Mouse (Mus musculus) heart, postnatal 0 days (tissue): ENCODE results near the gene Cox18. TPM values are rescaled to one million over a fixed set of nuclear protein-coding genes. Genes with fewer than 3 reads are reported as not detected.
A peak's percentile ranks its signal among the peaks of the same experiment; 100 is the strongest.

ENCODE experiments used
- ATAC-seq: fragments of 200-750 bp; cut with Nextera tagmentation; 2 replicates; pipeline ENCODE4 v1.8.0; 2017; ENCODE audit warnings: low read depth, moderate number of reproducible peaks, moderate library complexity; ENCODE audit not compliant: insufficient read depth
- DNase-seq: peaks from one replicate; pipeline ENCODE4 v3.0.0-alpha.2; 2016; ENCODE audit warnings: low spot score
- H3K27ac ChIP-seq: fragments of 300-500 bp; sonication (generic); 2 replicates; pipeline ENCODE4 v1.5.1; 2014; ENCODE audit warnings: low read depth, mild to moderate bottlenecking
- H3K27me3 ChIP-seq: fragments of 300-500 bp; sonication (generic); 2 replicates; pipeline ENCODE4 v1.6.1; 2014; ENCODE audit warnings: low read length, mixed read lengths; ENCODE audit not compliant: control insufficient read depth, insufficient read depth
- H3K36me3 ChIP-seq: fragments of 300-500 bp; sonication (generic); replicated peaks from 2 replicates; pipeline ENCODE4 v1.6.1; 2014; ENCODE audit warnings: low read length, mixed read lengths; ENCODE audit not compliant: control insufficient read depth, insufficient read depth
- H3K4me1 ChIP-seq: fragments of 300-500 bp; sonication (generic); 2 replicates; pipeline ENCODE4 v1.6.1; 2014; ENCODE audit warnings: antibody characterized with exemption; ENCODE audit not compliant: control insufficient read depth, insufficient read depth
- H3K4me2 ChIP-seq: fragments of 300-500 bp; sonication (generic); 2 replicates; pipeline ENCODE4 v1.6.1; 2014; ENCODE audit warnings: low read depth, mild to moderate bottlenecking, low read length, moderate library complexity
- H3K4me3 ChIP-seq: fragments of 300-500 bp; sonication (generic); 2 replicates; pipeline ENCODE4 v1.5.1; 2014; ENCODE audit warnings: low read depth, low read length
- H3K9ac ChIP-seq: fragments of 300-500 bp; sonication (generic); replicated peaks from 2 replicates; pipeline ENCODE4 v1.6.1; 2014; ENCODE audit warnings: low read depth, low read length, mixed read lengths
- H3K9me3 ChIP-seq: fragments of 300-500 bp; sonication (generic); replicated peaks from 2 replicates; pipeline ENCODE4 v1.6.1; 2016; ENCODE audit warnings: low read length; ENCODE audit not compliant: control insufficient read depth
- CTCF ChIP-seq: IDR thresholded peaks from 2 replicates; pipeline ENCODE4 v1.5.1; 2016; ENCODE audit warnings: antibody characterized with exemption, control low read depth, low read depth
- EP300 ChIP-seq: IDR thresholded peaks from 2 replicates; pipeline ENCODE4 v1.6.1; 2016; ENCODE audit warnings: antibody characterized with exemption, low read depth
- WGBS: fragments of 180-500 bp; shearing (Covaris S2); extraction: QIAGEN DNeasy Blood & Tissue Kit; methylation state at CpG from one replicate; pipeline ENCODE4 v1.1.7; 2014; 5-methylcytosine and 5-hydroxymethylcytosine counted together
- polyA plus RNA-seq: library from polyadenylated mRNA; unstranded; fragments of >200 nt; fragmentation: Nextera tagmentation; extraction: Ambion mirVana; gene quantifications from 2 replicates; pipeline ENCODE4 v1.2.1, GENCODE M21; 2015
- total RNA-seq: library from RNA; depleted of rRNA; stranded (reverse); fragments of >200 nt; gene quantifications from 2 replicates; pipeline ENCODE4 v1.2.3, GENCODE M21; 2014; ENCODE audit warnings: low replicate concordance

Cox18 gene
- total and polyA plus RNA-seq, 2 experiments from 2014 or later, result 24.8 to 32.0 TPM

DNA sequence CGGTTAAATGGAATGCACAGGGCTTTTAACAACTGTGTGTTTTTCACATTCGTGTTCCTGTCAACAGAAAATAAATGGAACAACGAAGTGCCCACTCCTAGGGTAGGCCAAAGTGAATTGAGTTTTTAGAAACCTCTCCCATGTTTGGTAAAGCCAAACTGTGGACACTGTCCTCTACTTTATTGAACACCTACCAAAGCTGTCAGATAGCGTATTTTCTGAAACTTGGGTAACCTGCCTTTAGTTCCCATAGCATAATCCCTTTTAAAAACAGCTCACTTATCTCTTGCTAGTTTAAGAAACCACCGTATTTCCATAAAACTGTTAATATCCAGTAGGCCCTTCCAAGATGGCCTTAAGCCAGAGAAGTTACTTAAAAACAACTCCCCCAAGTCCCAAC lies 929 bp upstream of the Cox18 start:
- ATAC-seq, result no peak
- Histone ChIP-seq H3K4me1 (peaks cover 7% of the 10 kb centered on the region), H3K27ac (peak overlapping the region; percentile 96), H3K9me3 (no peaks in the 10 kb centered on the region), H3K36me3 (peaks cover 48% of the 10 kb centered on the region), H3K27me3 (no peaks in the 10 kb centered on the region), H3K4me2 (no peak overlapping the region; the same call in 1 of the 2 replicates), H3K9ac (no peak overlapping the region), H3K4me3 (no peak overlapping the region)
- no peak for TF ChIP-seq EP300
- no peak for TF ChIP-seq CTCF
- DNase-seq, result no peak
- WGBS, result 76% methylated on average over 5 of the region's 5 CpGs

DNA sequence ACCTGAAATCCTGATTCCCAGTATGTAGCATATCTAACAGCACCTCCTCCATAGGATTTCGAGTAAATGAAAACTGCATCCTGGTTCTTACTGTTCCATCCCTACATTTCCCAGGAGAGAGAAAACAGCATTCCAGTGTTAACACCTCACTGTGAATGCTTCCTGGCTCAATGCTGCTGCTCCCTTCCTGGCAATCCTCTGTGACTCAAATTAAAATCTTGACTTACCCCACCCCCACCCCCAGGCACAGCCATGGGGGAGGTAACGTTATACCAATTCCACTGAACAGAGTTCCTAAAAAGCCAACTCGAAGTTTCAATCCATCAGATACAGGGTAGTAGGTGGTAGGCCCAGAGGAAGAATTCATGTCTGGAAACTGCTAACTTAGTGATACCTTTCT lies 864 bp downstream of the Cox18 start:
- TF ChIP-seq EP300, result no peak; the same call in 1 of the 2 replicates
- no peak for TF ChIP-seq CTCF
- Histone ChIP-seq H3K36me3 (peaks cover 42% of the 10 kb centered on the region), H3K4me1 (peaks cover 7% of the 10 kb centered on the region), H3K4me3 (peak overlapping the region; percentile 91), H3K9me3 (no peaks in the 10 kb centered on the region), H3K27me3 (no peaks in the 10 kb centered on the region), H3K27ac (peak overlapping the region; percentile 96), H3K9ac (peak overlapping the region; percentile 71), H3K4me2 (peak overlapping the region; percentile 78)
- ATAC-seq, result no peak
- 18% methylated on average over 3 of the region's 3 CpGs for WGBS
- no peak for DNase-seq

DNA sequence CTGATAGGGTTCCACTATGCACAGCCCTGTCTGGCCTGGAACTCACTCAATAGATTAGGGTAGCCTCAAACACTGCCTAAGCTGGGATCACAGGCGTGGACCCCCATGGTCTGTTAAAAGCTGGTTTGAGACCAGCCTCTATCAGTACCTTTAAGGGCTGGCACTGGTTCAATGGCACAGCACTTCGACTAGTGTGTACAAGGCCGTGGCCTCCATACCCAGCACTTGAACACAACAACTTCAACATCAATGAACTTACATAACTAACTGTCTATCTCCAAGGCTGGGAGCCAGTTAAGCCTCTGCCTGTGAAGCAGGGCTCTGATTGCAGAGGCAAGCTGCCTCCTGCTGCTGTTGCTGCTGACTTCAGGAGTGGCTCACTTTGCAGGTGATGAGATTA lies 6.0 kb downstream of the Cox18 start:
- Histone ChIP-seq H3K27me3 (no peaks in the 10 kb centered on the region), H3K36me3 (peaks cover 55% of the 10 kb centered on the region), H3K4me1 (peaks cover 2% of the 10 kb centered on the region), H3K4me3 (no peak overlapping the region), H3K9ac (no peak overlapping the region), H3K9me3 (no peaks in the 10 kb centered on the region), H3K4me2 (no peak overlapping the region), H3K27ac (no peak overlapping the region)
- no peak for TF ChIP-seq CTCF
- TF ChIP-seq EP300, result no peak
- 79% methylated on average over 3 of the region's 3 CpGs for WGBS
- DNase-seq, result no peak
- no peak for ATAC-seq

DNA sequence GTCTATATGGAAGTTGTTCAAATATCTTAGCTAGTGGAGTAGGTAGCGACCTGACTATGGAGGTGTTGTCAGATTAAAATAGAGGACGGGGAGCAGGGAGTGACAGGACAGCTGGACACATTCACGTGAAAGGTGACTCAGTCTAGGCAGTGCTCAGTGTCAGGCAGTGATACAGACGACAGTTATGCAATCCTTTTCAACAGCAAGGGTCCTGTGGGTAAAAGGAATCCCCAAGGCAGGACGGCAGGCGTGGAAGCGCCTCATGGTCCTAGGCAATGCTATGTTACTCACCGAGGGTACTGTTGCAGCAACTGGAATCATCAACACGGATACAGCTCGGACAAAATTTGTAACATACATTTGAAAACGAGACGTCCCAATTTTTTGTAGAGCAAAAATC lies 6.6 kb downstream of the Cox18 start:
- Histone ChIP-seq H3K36me3 (peaks cover 55% of the 10 kb centered on the region), H3K4me2 (no peak overlapping the region), H3K4me3 (no peak overlapping the region), H3K27ac (no peak overlapping the region), H3K9me3 (no peaks in the 10 kb centered on the region), H3K27me3 (no peaks in the 10 kb centered on the region), H3K9ac (no peak overlapping the region), H3K4me1 (no peaks in the 10 kb centered on the region)
- TF ChIP-seq EP300 (no peak), CTCF (no peak)
- no peak for DNase-seq
- ATAC-seq, result no peak
- 85% methylated on average over 12 of the region's 12 CpGs for WGBS

DNA sequence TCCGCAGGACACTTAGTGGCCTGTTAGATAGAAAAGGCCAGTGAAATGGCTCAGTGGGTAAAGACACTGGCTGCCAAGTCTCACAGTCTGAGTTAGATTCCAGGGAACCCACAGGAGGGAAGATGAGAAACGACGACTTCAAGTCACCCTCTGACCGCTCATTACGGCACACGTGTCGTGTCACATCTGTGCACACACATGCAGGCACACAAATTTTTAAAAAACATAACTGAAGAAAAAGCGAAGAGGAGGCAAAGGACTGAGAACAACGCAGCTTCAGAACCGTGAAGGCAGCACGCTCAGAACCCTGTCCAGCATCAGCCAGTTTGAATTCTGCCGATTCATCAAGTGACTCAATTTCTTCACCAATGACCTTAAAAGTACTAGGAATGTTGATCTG lies 10.4 kb downstream of the Cox18 start:
- Histone ChIP-seq H3K36me3 (peaks cover 39% of the 10 kb centered on the region), H3K4me1 (no peaks in the 10 kb centered on the region), H3K9ac (no peak overlapping the region), H3K4me2 (no peak overlapping the region), H3K27me3 (no peaks in the 10 kb centered on the region), H3K9me3 (no peaks in the 10 kb centered on the region), H3K4me3 (no peak overlapping the region), H3K27ac (no peak overlapping the region)
- ATAC-seq, result no peak
- TF ChIP-seq CTCF (no peak), EP300 (no peak)
- WGBS, result 96% methylated on average over 12 of the region's 12 CpGs
- no peak for DNase-seq

DNA sequence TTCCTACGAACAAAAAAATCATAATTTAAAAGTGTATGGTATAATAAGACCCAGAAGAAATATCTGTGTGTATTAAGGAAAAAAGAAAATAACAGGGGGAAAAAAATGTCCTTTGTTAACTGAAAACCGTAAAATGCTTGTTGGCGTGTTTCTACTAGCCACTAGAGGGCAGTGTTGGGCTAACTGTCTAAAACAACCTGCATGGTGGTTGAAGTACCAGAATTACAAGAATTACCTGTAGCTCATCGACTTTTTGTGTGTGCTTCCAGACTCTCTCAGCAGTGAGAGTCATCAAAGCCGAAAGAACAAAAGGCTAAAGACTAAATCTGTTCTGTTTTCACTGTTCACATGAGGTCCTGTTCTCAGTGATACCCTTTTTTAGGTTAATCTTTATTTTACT lies 20.6 kb downstream of the Cox18 start:
- H3K27me3 ChIP-seq, result no peaks in the 10 kb centered on the region
- no peak overlapping the region for H3K9ac ChIP-seq
- ATAC-seq (no peak), DNase-seq (peak; percentile 36)
- H3K4me3 ChIP-seq, result no peak overlapping the region
- TF ChIP-seq EP300 (no peak), CTCF (peak; percentile 79)
- H3K9me3 ChIP-seq, result no peaks in the 10 kb centered on the region
- WGBS, result 14% methylated on average over 5 of the region's 5 CpGs
- no peaks in the 10 kb centered on the region for H3K36me3 ChIP-seq
- no peaks in the 10 kb centered on the region for H3K4me1 ChIP-seq
- H3K27ac ChIP-seq, result no peak overlapping the region
- no peak overlapping the region for H3K4me2 ChIP-seq
